Mouse (Mus musculus): ENCODE data around the gene Poc1a. TPM values are rescaled to one million over a fixed set of nuclear protein-coding genes. Genes with fewer than 3 reads are reported as not detected.

Poc1a gene
- polyA plus RNA-seq, 1 experiment from 2014 or later: 40.1 TPM

- ATAC-seq (ENCODE audit: insufficient number of reproducible peaks, low FRiP score, low TSS enrichment, low read depth) (no peak), DNase-seq (ENCODE audit: low spot score) (no peak)
- Histone ChIP-seq H3K27ac (replicated peaks; ENCODE audit: low read depth, low read length) (peak overlapping the region; percentile 95), H3K4me3 (ENCODE audit: low read depth, low read length) (no peak overlapping the region), H3K36me3 (ENCODE audit: control insufficient read depth, insufficient read depth, low read length) (no peaks in the 10 kb centered on the region), H3K9me3 (ENCODE audit: control insufficient read depth, low read length) (no peaks in the 10 kb centered on the region), H3K4me1 (ENCODE audit: control insufficient read depth, insufficient read depth, low read length) (peaks cover 55% of the 10 kb centered on the region), H3K4me2 (ENCODE audit: low read depth, severe bottlenecking) (no peak overlapping the region), H3K27me3 (ENCODE audit: control insufficient read depth, insufficient read depth, low read length) (no peaks in the 10 kb centered on the region), H3K9ac (ENCODE audit: low read length) (no peak overlapping the region)
- WGBS: 80% methylated on average over 4 of the region's 4 CpGs
Observed at GRCm38 (mm10) chr9:106339730-106340129, 58.9 kb downstream of the Poc1a start.

- Histone ChIP-seq H3K36me3 (ENCODE audit: control insufficient read depth, insufficient read depth, low read length) (no peaks in the 10 kb centered on the region), H3K9ac (ENCODE audit: low read length) (peak overlapping the region; percentile 37; the same call in 1 of the 2 replicates), H3K4me1 (ENCODE audit: control insufficient read depth, insufficient read depth, low read length) (peaks cover 61% of the 10 kb centered on the region), H3K4me3 (ENCODE audit: low read depth, low read length) (no peak overlapping the region), H3K4me2 (ENCODE audit: low read depth, severe bottlenecking) (peak overlapping the region; percentile 20; the same call in 1 of the 2 replicates), H3K9me3 (ENCODE audit: control insufficient read depth, low read length) (no peaks in the 10 kb centered on the region), H3K27me3 (ENCODE audit: control insufficient read depth, insufficient read depth, low read length) (no peaks in the 10 kb centered on the region), H3K27ac (replicated peaks; ENCODE audit: low read depth, low read length) (peak overlapping the region; percentile 95)
- ATAC-seq (ENCODE audit: insufficient number of reproducible peaks, low FRiP score, low TSS enrichment, low read depth) (peak; percentile 45; the same call in 1 of the 2 replicates), DNase-seq (ENCODE audit: low spot score) (peak; percentile 67)
- 9% methylated on average over 13 of the region's 13 CpGs for WGBS
Observed at GRCm38 (mm10) chr9:106340501-106341312, 59.8 kb downstream of the Poc1a start.

GRCm38 (mm10) chr9:106341313-106341686, 60.4 kb downstream of the Poc1a start:
- Histone ChIP-seq H3K4me1 (ENCODE audit: control insufficient read depth, insufficient read depth, low read length) (peaks cover 61% of the 10 kb centered on the region), H3K9me3 (ENCODE audit: control insufficient read depth, low read length) (no peaks in the 10 kb centered on the region), H3K9ac (ENCODE audit: low read length) (peak overlapping the region; percentile 37; the same call in 1 of the 2 replicates), H3K27ac (replicated peaks; ENCODE audit: low read depth, low read length) (peak overlapping the region; percentile 95), H3K27me3 (ENCODE audit: control insufficient read depth, insufficient read depth, low read length) (no peaks in the 10 kb centered on the region), H3K4me3 (ENCODE audit: low read depth, low read length) (no peak overlapping the region), H3K4me2 (ENCODE audit: low read depth, severe bottlenecking) (peak overlapping the region; percentile 20; the same call in 1 of the 2 replicates), H3K36me3 (ENCODE audit: control insufficient read depth, insufficient read depth, low read length) (no peaks in the 10 kb centered on the region)
- DNase-seq (ENCODE audit: low spot score): no peak
- 10% methylated on average over 3 of the region's 3 CpGs for WGBS
- ATAC-seq (ENCODE audit: insufficient number of reproducible peaks, low FRiP score, low TSS enrichment, low read depth): no peak

GRCm38 (mm10) chr9:106342573-106342972, 61.7 kb downstream of the Poc1a start:
- H3K4me3 ChIP-seq (ENCODE audit: low read depth, low read length): no peak overlapping the region
- no peaks in the 10 kb centered on the region for H3K27me3 ChIP-seq (ENCODE audit: control insufficient read depth, insufficient read depth, low read length)
- H3K9me3 ChIP-seq (ENCODE audit: control insufficient read depth, low read length): no peaks in the 10 kb centered on the region
- no peaks in the 10 kb centered on the region for H3K36me3 ChIP-seq (ENCODE audit: control insufficient read depth, insufficient read depth, low read length)
- no peak overlapping the region; the same call in 1 of the 2 replicates for H3K27ac ChIP-seq (replicated peaks; ENCODE audit: low read depth, low read length)
- no peak for ATAC-seq (ENCODE audit: insufficient number of reproducible peaks, low FRiP score, low TSS enrichment, low read depth)
- WGBS: 91% methylated on average over 9 of the region's 9 CpGs
- no peak overlapping the region for H3K4me2 ChIP-seq (ENCODE audit: low read depth, severe bottlenecking)
- DNase-seq (ENCODE audit: low spot score): no peak
- H3K4me1 ChIP-seq (ENCODE audit: control insufficient read depth, insufficient read depth, low read length): peaks cover 52% of the 10 kb centered on the region
- no peak overlapping the region for H3K9ac ChIP-seq (ENCODE audit: low read length)

GRCm38 (mm10) chr9:106345167-106345566, 64.3 kb downstream of the Poc1a start:
- peaks cover 48% of the 10 kb centered on the region for H3K4me1 ChIP-seq (ENCODE audit: control insufficient read depth, insufficient read depth, low read length)
- H3K27me3 ChIP-seq (ENCODE audit: control insufficient read depth, insufficient read depth, low read length): no peaks in the 10 kb centered on the region
- H3K9me3 ChIP-seq (ENCODE audit: control insufficient read depth, low read length): no peaks in the 10 kb centered on the region
- H3K9ac ChIP-seq (ENCODE audit: low read length): 0 out of 2 replicates have a peak overlapping the region, but pooled peaks have one; percentile 1
- H3K4me2 ChIP-seq (ENCODE audit: low read depth, severe bottlenecking): no peak overlapping the region
- no peaks in the 10 kb centered on the region for H3K36me3 ChIP-seq (ENCODE audit: control insufficient read depth, insufficient read depth, low read length)
- 52% methylated on average over 6 of the region's 6 CpGs for WGBS
- DNase-seq (ENCODE audit: low spot score) (no peak), ATAC-seq (ENCODE audit: insufficient number of reproducible peaks, low FRiP score, low TSS enrichment, low read depth) (no peak)
- no peak overlapping the region for H3K4me3 ChIP-seq (ENCODE audit: low read depth, low read length)
- no peak overlapping the region for H3K27ac ChIP-seq (replicated peaks; ENCODE audit: low read depth, low read length)

GRCm38 (mm10) chr9:106345630-106346029, 64.8 kb downstream of the Poc1a start:
- Histone ChIP-seq H3K9ac (ENCODE audit: low read length) (0 out of 2 replicates have a peak overlapping the region, but pooled peaks have one; percentile 1), H3K36me3 (ENCODE audit: control insufficient read depth, insufficient read depth, low read length) (no peaks in the 10 kb centered on the region), H3K4me1 (ENCODE audit: control insufficient read depth, insufficient read depth, low read length) (peaks cover 46% of the 10 kb centered on the region), H3K9me3 (ENCODE audit: control insufficient read depth, low read length) (no peaks in the 10 kb centered on the region), H3K4me2 (ENCODE audit: low read depth, severe bottlenecking) (no peak overlapping the region), H3K27ac (replicated peaks; ENCODE audit: low read depth, low read length) (no peak overlapping the region), H3K4me3 (ENCODE audit: low read depth, low read length) (no peak overlapping the region), H3K27me3 (ENCODE audit: control insufficient read depth, insufficient read depth, low read length) (no peaks in the 10 kb centered on the region)
- ATAC-seq (ENCODE audit: insufficient number of reproducible peaks, low FRiP score, low TSS enrichment, low read depth) (no peak), DNase-seq (ENCODE audit: low spot score) (no peak)
- WGBS: 37% methylated on average over 6 of the region's 6 CpGs

GRCm38 (mm10) chr9:106348281-106348680, 67.4 kb downstream of the Poc1a start:
- H3K27me3 ChIP-seq (ENCODE audit: control insufficient read depth, insufficient read depth, low read length): no peaks in the 10 kb centered on the region
- peaks cover 48% of the 10 kb centered on the region for H3K4me1 ChIP-seq (ENCODE audit: control insufficient read depth, insufficient read depth, low read length)
- no peak overlapping the region for H3K4me3 ChIP-seq (ENCODE audit: low read depth, low read length)
- no peak overlapping the region; the same call in 1 of the 2 replicates for H3K9ac ChIP-seq (ENCODE audit: low read length)
- H3K27ac ChIP-seq (replicated peaks; ENCODE audit: low read depth, low read length): peak overlapping the region; percentile 70
- WGBS: 24% methylated on average over 10 of the region's 10 CpGs
- H3K9me3 ChIP-seq (ENCODE audit: control insufficient read depth, low read length): no peaks in the 10 kb centered on the region
- ATAC-seq (ENCODE audit: insufficient number of reproducible peaks, low FRiP score, low TSS enrichment, low read depth): no peak
- H3K36me3 ChIP-seq (ENCODE audit: control insufficient read depth, insufficient read depth, low read length): no peaks in the 10 kb centered on the region; the same call in 1 of the 2 replicates
- H3K4me2 ChIP-seq (ENCODE audit: low read depth, severe bottlenecking): no peak overlapping the region
- DNase-seq (ENCODE audit: low spot score): no peak

GRCm38 (mm10) chr9:106349075-106349474, 68.2 kb downstream of the Poc1a start:
- Histone ChIP-seq H3K36me3 (ENCODE audit: control insufficient read depth, insufficient read depth, low read length) (no peaks in the 10 kb centered on the region; the same call in 1 of the 2 replicates), H3K9ac (ENCODE audit: low read length) (no peak overlapping the region), H3K27me3 (ENCODE audit: control insufficient read depth, insufficient read depth, low read length) (no peaks in the 10 kb centered on the region), H3K4me2 (ENCODE audit: low read depth, severe bottlenecking) (no peak overlapping the region), H3K4me1 (ENCODE audit: control insufficient read depth, insufficient read depth, low read length) (peaks cover 55% of the 10 kb centered on the region), H3K27ac (replicated peaks; ENCODE audit: low read depth, low read length) (peak overlapping the region; percentile 70; the same call in 1 of the 2 replicates), H3K9me3 (ENCODE audit: control insufficient read depth, low read length) (no peaks in the 10 kb centered on the region), H3K4me3 (ENCODE audit: low read depth, low read length) (no peak overlapping the region)
- ATAC-seq (ENCODE audit: insufficient number of reproducible peaks, low FRiP score, low TSS enrichment, low read depth) (peak; percentile 40; the same call in 1 of the 2 replicates), DNase-seq (ENCODE audit: low spot score) (peak; percentile 67)
- 54% methylated on average over 2 of the region's 2 CpGs for WGBS
